Mouse (Mus musculus) lung, postnatal 0 days (tissue): ENCODE results near the gene Thumpd2. TPM values are rescaled to one million over a fixed set of nuclear protein-coding genes. Genes with fewer than 3 reads are reported as not detected.

Experiments used
- ATAC-seq: fragments of 200-750 bp; cut with Nextera tagmentation; 2 replicates; pipeline ENCODE4 v1.8.0; 2017; ENCODE audit warnings: moderate library complexity
- DNase-seq: peaks from one replicate; pipeline ENCODE4 v3.0.0-alpha.2; 2016; ENCODE audit warnings: low spot score
- H3K27ac ChIP-seq: fragments of 300-500 bp; sonication (generic); 2 replicates; pipeline ENCODE4 v1.5.1; 2014; ENCODE audit warnings: antibody characterized with exemption, mild to moderate bottlenecking, low read length, mixed read lengths
- H3K27me3 ChIP-seq: fragments of 300-500 bp; sonication (generic); replicated peaks from 2 replicates; pipeline ENCODE4 v1.6.1; 2014; ENCODE audit warnings: low read length, mixed read lengths; ENCODE audit not compliant: insufficient read depth
- H3K36me3 ChIP-seq: fragments of 300-500 bp; sonication (generic); 2 replicates; pipeline ENCODE4 v1.6.1; 2014; ENCODE audit warnings: low read length, mixed read lengths; ENCODE audit not compliant: insufficient read depth
- H3K4me1 ChIP-seq: fragments of 300-500 bp; sonication (generic); 2 replicates; pipeline ENCODE4 v1.6.1; 2014; ENCODE audit warnings: antibody characterized with exemption, low read depth, low read length, mixed read lengths; ENCODE audit not compliant: insufficient read depth
- H3K4me2 ChIP-seq: fragments of 300-500 bp; sonication (generic); replicated peaks from 2 replicates; pipeline ENCODE4 v1.6.1; 2014; ENCODE audit warnings: low read depth, mild to moderate bottlenecking, low read length, moderate library complexity, mixed read lengths
- H3K4me3 ChIP-seq: fragments of 300-500 bp; sonication (generic); 2 replicates; pipeline ENCODE4 v1.5.1; 2014; ENCODE audit warnings: low read depth, low read length
- H3K9ac ChIP-seq: fragments of 300-500 bp; sonication (generic); replicated peaks from 2 replicates; pipeline ENCODE4 v1.6.1; 2014; ENCODE audit warnings: low read depth, mild to moderate bottlenecking
- H3K9me3 ChIP-seq: fragments of 300-500 bp; sonication (generic); 2 replicates; pipeline ENCODE4 v1.6.1; 2016; ENCODE audit warnings: low read length, mixed read lengths
- CTCF ChIP-seq: IDR thresholded peaks from 2 replicates; pipeline ENCODE4 v1.5.1; 2016; ENCODE audit warnings: antibody characterized with exemption, mild to moderate bottlenecking
- EP300 ChIP-seq: IDR thresholded peaks from 2 replicates; pipeline ENCODE4 v1.6.1; 2016; ENCODE audit warnings: antibody characterized with exemption, mild to moderate bottlenecking, control low read depth
- WGBS: fragments of 180-500 bp; shearing (Covaris S2); extraction: QIAGEN DNeasy Blood & Tissue Kit; methylation state at CpG from one replicate; pipeline ENCODE4 v1.1.7; 2014; 5-methylcytosine and 5-hydroxymethylcytosine counted together
- polyA plus RNA-seq: library from polyadenylated mRNA; unstranded; fragments of >200 nt; fragmentation: Nextera tagmentation; extraction: Ambion mirVana; gene quantifications from 2 replicates; pipeline ENCODE4 v1.2.1, GENCODE M21; 2015

Thumpd2 gene
- polyA plus RNA-seq, 1 experiment from 2014 or later = 10.0 TPM

DNA sequence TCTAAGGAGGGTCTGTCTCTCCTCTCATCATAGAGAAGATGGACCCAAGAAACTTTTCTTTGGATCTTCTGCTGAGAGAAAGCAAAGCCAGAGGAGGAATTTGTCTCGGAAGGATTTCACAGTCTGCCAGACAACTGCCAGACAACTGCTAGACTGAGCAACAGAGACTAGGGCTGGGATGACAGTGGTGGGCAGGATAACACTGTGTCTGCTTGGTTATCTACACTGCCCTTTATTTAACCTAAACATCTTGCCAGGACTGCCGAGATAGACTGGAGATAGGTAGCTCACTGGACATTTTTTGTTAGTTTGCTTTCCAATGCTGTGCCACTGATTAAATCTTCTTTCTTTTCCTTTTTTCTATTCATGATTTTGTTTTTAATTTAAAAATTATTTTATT, 23.2 kb downstream of the Thumpd2 start:
- WGBS = 60% methylated on average over 2 of the region's 2 CpGs
- no peak overlapping the region for H3K9ac ChIP-seq

GRCm38 (mm10) chr17:81038707-81039408, 26.0 kb downstream of the Thumpd2 start:
- Histone ChIP-seq H3K36me3 (peaks cover 14% of the 10 kb centered on the region; the same call in 1 of the 2 replicates), H3K4me1 (no peaks in the 10 kb centered on the region), H3K4me2 (no peak overlapping the region), H3K27me3 (no peaks in the 10 kb centered on the region), H3K9me3 (no peaks in the 10 kb centered on the region), H3K9ac (no peak overlapping the region), H3K4me3 (no peak overlapping the region), H3K27ac (no peak overlapping the region)
- no peak for ATAC-seq
- WGBS = 91% methylated on average over 2 of the region's 2 CpGs
- DNase-seq = peak; percentile 16
- TF ChIP-seq CTCF (no peak), EP300 (no peak)

More for the DNA sequence above, 23.2 kb downstream of the Thumpd2 start:
- ATAC-seq (no peak), DNase-seq (no peak)
- TF ChIP-seq EP300 (no peak), CTCF (no peak)
- H3K36me3 ChIP-seq = peaks cover 14% of the 10 kb centered on the region; the same call in 1 of the 2 replicates
- H3K9me3 ChIP-seq = no peaks in the 10 kb centered on the region
- H3K4me3 ChIP-seq = no peak overlapping the region
- no peaks in the 10 kb centered on the region for H3K4me1 ChIP-seq
- H3K4me2 ChIP-seq = no peak overlapping the region
- no peak overlapping the region for H3K27ac ChIP-seq
- H3K27me3 ChIP-seq = no peaks in the 10 kb centered on the region

DNA sequence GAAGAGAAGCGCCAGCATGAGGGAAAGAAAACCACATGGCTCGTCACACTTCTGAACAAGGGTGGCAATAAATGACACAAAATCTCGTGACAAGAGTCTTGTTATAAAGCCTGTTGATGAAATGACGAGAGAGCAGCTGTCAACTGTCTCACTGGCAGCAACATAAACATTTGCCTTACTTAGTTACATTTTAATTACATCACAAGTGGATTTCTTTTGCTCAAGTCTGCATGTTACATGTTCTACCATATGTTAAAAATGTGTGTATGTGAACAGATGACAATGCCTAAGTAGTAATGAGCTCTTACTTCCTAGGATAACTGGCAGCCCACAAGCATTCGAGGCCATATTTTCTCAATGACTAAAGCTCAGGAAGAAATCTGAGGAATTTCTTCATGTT, 29.5 kb downstream of the Thumpd2 start:
- Histone ChIP-seq H3K9me3 (no peaks in the 10 kb centered on the region), H3K4me2 (no peak overlapping the region), H3K27ac (no peak overlapping the region), H3K36me3 (peaks cover 9% of the 10 kb centered on the region; the same call in 1 of the 2 replicates), H3K9ac (no peak overlapping the region), H3K27me3 (no peaks in the 10 kb centered on the region), H3K4me3 (no peak overlapping the region), H3K4me1 (no peaks in the 10 kb centered on the region)
- TF ChIP-seq CTCF = no peak
- TF ChIP-seq EP300 = no peak
- ATAC-seq (no peak), DNase-seq (no peak)
- 82% methylated on average over 5 of the region's 5 CpGs for WGBS

- 61% methylated on average over 2 of the region's 2 CpGs for WGBS
- no peak overlapping the region for H3K9ac ChIP-seq
- peaks cover 5% of the 10 kb centered on the region; the same call in 1 of the 2 replicates for H3K36me3 ChIP-seq
- no peak overlapping the region for H3K27ac ChIP-seq
- no peaks in the 10 kb centered on the region for H3K27me3 ChIP-seq
- ATAC-seq (no peak), DNase-seq (no peak)
- no peaks in the 10 kb centered on the region for H3K9me3 ChIP-seq
- H3K4me3 ChIP-seq = no peak overlapping the region
- H3K4me1 ChIP-seq = no peaks in the 10 kb centered on the region
- H3K4me2 ChIP-seq = no peak overlapping the region
- TF ChIP-seq CTCF = no peak
- no peak for TF ChIP-seq EP300
These were observed 31.9 kb downstream of the Thumpd2 start for GRCm38 (mm10) chr17:81032957-81033356.

DNA sequence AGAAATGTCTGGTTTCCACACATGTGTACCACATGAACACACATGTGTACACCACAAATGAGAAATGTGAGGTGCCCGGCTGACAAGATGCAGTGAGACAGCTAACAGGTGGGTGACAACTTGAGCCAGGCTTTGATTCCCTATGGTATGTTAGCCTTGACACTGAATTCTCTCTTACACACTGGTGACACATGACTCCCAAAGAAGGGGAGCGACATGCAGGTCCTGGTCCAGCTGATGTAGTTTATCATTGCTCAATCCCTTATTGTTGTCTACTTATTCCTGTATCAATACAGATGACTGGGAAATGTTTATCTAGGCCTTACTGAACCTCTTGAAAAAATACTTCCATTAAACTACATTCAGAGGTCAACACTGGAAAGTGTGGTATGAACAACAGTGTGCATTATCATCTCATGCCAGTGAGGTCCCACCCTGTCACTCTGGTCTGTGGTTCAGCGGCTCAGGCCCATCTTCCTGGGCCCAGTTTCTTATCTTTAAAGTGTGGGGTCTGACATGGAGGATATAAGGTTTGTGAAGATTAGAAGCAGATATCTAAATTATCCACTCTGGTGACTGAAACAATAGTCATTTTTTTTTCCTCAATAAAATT, 32.9 kb downstream of the Thumpd2 start:
- no peak for DNase-seq
- no peak overlapping the region for H3K4me2 ChIP-seq
- peaks cover 5% of the 10 kb centered on the region; the same call in 1 of the 2 replicates for H3K36me3 ChIP-seq
- H3K9me3 ChIP-seq = no peaks in the 10 kb centered on the region
- no peak for TF ChIP-seq EP300
- TF ChIP-seq CTCF = no peak
- ATAC-seq = no peak
- H3K4me1 ChIP-seq = no peaks in the 10 kb centered on the region
- H3K4me3 ChIP-seq = no peak overlapping the region
- H3K27me3 ChIP-seq = no peaks in the 10 kb centered on the region
- no peak overlapping the region for H3K9ac ChIP-seq
- WGBS = 86% methylated on average over 3 of the region's 3 CpGs
- no peak overlapping the region for H3K27ac ChIP-seq

GRCm38 (mm10) chr17:81027331-81027730, 37.6 kb downstream of the Thumpd2 start:
- no peak for ATAC-seq
- Histone ChIP-seq H3K4me1 (no peaks in the 10 kb centered on the region), H3K27ac (no peak overlapping the region), H3K9me3 (no peaks in the 10 kb centered on the region), H3K4me3 (no peak overlapping the region), H3K4me2 (no peak overlapping the region), H3K27me3 (no peaks in the 10 kb centered on the region), H3K9ac (no peak overlapping the region), H3K36me3 (peaks cover 11% of the 10 kb centered on the region; the same call in 1 of the 2 replicates)
- TF ChIP-seq EP300 (no peak), CTCF (no peak)
- 95% methylated on average over 6 of the region's 6 CpGs for WGBS
- DNase-seq = no peak
